Mouse (Mus musculus) left cerebral cortex, postnatal 14 days (tissue): ENCODE measurements around the gene Chchd1. TPM values are rescaled to one million over a fixed set of nuclear protein-coding genes. Genes with fewer than 3 reads are reported as not detected.

Experiments
- DNase-seq, 2 experiments: peaks; one replicate each; pipeline ENCODE4 v3.0.0; 2021 to 2022; ENCODE audit warnings: low spot score in 2 of 2, mixed read lengths in 1 of 2
- intact Hi-C: fragments of 180-260 bp; cut with DNase I; formaldehyde crosslinking; loops from one replicate; pipeline ENCODE4 v1.15.1; 2025
- long read RNA-seq, 2 experiments: library from polyadenylated mRNA; stranded (forward); transcript quantifications; one replicate each; pipeline ENCODE4 v2.0.0; 2021
- total RNA-seq, 2 experiments: library from RNA; stranded (reverse); gene quantifications; 2 replicates each; pipeline ENCODE4 v1.2.3; 2021

Gene Chchd1
- 10 to 100 TPM; 49.9 to 53.9 TPM for total RNA-seq
- long read RNA-seq, experiment 1, transcript Chchd1-201 (3 exons, 616 nt): major isoform, 29 of 35 reads
- long read RNA-seq, experiment 1, partial matches to known transcripts: 0 of 35 reads
- long read RNA-seq, experiment 1, other reads (novel, unspliced or antisense): 2 of 35 reads
- long read RNA-seq, experiment 2, transcript Chchd1-201 (3 exons, 616 nt): major isoform, 16 of 17 reads
- long read RNA-seq, experiment 2, partial matches to known transcripts: 0 of 17 reads
- long read RNA-seq, experiment 2, other reads (novel, unspliced or antisense): 0 of 17 reads

DNA sequence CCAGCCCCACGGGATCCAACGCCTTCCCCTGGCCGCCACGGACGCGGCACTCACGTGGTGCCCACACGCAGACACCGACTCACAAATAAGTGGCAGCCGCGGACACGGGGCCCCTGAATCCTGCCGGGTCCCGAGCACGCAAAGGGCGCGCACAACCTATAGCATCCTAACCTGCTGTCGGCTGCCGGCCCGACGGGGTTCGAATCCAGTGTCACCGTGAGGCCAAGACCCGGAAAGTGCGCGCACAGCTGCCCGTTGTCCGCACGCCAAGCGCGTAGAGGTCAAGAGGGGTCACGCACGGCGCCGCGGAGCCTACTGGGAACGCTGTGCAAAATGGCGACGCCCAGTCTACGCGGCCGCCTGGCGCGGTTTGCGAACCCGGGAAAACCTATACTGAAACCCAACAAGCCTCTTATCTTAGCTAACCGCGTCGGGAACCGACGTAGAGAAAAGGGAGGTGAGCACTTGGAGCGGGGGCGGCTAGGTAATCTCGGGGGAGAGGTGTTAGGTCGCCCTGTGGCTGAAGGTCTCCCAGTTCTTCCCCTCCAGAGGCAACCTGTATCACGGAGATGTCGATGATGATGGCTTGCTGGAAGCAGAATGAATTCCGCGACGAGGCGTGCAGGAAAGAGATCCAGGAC, at the start of gene Chchd1:
TSS of gene Chchd1 (plus strand) at position 266 of the 641 bp plus-strand sequence.
- intact Hi-C loops: no loop called here

DNA sequence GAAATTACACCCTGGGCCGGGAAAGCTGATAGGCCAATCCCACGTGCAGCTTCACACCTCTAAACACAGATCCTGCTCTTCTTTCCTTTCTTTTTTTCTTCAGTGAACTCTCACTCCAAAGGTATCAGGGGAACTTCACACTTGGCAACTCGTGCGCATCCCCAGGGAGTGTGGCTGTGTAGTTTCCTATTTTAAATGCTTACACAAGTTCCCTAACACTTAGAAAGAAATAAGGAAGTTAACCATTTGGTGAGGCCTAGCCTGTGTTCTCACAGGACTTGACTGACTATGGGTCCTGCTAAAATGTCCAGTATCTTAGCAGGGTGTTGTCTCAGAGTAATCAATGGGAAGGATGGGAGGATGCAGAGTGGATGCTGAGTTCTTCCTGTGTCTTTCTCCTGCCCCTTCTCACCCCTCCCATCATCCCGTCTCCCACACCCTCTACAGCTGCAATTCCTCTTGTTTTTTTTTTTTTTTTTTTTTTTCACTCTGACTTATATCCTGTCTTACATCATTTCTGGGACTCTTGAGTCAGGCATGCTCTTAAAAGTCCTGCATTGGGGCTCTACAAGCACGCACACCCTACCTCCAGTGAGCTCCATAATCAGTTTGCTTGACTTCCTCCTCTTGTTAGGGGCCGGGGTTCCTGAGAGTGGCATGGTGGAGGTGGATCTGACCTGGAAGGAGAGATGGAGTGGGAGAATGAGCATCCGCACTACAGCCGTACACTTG, 48.0 kb upstream of the Chchd1 start:
- intact Hi-C loops: no loop called here
- DNase-seq: no peak

More for the DNA sequence above, at the start of gene Chchd1:
- peak; percentile 91 to 92 for DNase-seq

GRCm38 (mm10) chr14:20655731-20656130, 47.1 kb upstream of the Chchd1 start:
- intact Hi-C loops: no loop called here
- DNase-seq: no peak

- DNase-seq: no peak
- intact Hi-C loops: no loop called here
Measured at GRCm38 (mm10) chr14:20656361-20656760, 46.4 kb upstream of the Chchd1 start, which contains the start of gene Myoz1. Myoz1 (minus strand) TSS chr14:20656540.

DNA sequence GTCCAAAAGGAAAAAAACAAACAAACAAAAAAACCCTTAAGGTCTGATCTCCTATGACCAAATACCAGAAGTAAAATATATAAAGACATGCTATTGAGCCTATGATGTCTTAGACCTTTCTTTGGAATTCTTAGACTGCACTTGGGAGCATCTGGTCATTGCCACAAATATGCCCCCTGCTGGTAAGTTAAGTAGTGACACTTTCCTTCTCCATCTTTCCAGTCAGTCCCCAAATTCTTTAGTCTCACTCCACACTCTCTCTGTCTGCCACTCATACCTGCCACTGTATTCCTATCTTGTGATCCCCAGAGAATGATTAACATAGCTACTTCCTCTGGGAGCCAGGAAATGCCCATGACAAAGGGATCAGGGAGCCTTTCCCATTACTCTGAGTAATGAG, 44.5 kb upstream of the Chchd1 start:
- peak; percentile 70 to 80 for DNase-seq
- intact Hi-C loops: no loop called here

DNA sequence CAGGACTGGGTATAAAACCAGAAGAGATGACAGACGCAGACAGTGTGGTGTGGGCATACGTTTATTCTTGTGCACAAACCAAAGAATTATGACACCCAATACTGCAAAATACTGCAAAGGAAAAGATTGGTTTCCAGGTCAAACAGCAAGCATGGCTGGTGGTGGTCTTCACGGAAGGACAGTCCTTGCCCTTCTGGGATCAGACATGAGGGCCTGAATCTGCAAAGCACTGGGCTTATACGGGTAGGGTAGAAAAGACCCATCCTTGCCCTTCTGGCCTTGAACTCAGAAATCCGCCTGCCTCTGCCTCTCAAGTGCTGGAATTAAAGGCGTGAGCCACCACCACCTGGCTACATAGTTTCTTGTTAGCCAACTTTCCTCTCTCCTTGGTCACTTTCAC, 43.9 kb upstream of the Chchd1 start:
- intact Hi-C loops: no loop called here
- DNase-seq: no peak

DNA sequence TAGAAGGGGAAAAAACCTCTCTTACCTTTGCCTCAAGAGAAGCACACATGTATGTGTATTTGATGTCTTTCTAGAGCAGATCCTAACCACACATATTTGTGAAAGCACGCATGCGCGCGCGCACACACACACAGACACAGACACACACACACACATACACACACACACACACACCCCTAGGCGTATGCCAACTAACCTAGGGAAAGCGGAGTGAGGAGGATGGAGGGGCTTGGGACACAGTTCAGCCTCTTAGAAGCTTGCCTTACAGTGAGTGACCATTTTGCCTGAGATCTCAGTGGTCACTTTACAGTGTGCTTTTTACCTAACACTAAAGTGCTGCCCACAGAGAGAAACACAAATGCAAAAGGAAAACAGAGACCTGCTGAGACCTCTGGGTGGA, 43.1 kb upstream of the Chchd1 start:
- intact Hi-C loops: loop anchor here (10.0 kb wide), 1 partner anchor 265 kb away; the partner anchor contains the start of gene Mrps16
- DNase-seq: no peak

- peak; percentile 96 to 97 for DNase-seq
- intact Hi-C loops: loop anchor here (1.0 to 10.0 kb wide), 2 partner anchors 85 to 266 kb away; partner anchors contain the start of gene Mrps16
Measured at GRCm38 (mm10) chr14:20660827-20661660, 41.8 kb upstream of the Chchd1 start.

DNA sequence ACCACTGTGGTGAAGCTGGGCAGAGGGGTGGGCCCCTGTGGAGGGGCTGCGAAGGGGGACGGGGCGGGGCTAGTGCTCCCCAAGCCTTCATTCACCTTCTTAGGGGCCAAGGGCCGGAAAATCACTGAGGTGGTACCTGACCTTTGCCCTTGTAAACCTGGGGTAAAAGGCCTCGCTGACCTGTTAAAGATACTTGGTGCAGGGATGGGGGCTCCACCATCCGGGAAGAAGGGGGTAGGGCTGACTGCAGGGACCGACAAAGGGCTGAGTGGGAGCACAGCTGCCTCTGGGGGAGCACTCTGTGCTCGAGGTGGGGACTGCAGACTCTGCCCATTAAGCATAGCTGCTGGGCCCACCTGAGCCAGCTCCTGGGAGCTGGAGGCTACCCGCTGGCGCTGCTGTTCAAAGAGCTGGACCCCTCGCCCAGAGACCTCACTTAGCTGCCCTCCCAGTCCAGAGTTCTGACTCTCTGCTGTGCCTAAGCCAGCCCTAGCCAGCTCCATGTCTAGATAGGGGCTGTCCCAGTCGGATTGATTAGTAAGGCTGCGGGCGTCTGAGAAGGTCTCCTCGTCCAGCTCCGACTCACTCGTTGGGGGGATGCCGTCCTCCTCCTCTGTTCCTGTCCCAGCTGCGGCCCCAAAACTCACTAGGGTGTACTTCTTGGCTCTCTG, 41.0 kb upstream of the Chchd1 start:
- intact Hi-C loops: loop anchor here (1.0 to 10.0 kb wide), 2 partner anchors 85 to 267 kb away; partner anchors contain the start of gene Mrps16
- peak in 1 of 2 experiments; percentile 21 for DNase-seq

DNA sequence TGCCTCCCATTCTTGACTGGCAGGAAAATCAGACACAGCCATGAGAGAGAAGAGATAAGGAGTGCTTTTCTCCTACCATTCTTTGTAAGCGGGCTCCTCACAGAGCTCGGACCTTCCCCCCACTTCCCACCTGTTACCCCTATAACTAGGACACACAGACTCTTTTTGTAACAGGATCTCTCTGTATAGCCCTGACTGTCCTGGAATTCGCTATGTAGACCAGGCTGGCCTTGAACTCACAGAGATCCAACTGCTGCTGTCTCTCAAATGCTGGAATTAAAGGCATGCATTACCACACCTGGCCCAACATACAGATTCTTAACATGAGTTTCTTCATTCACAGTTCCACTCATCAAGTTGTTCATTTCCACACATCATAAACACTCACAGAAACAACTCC, 40.1 kb upstream of the Chchd1 start:
- no peak for DNase-seq
- intact Hi-C loops: loop anchor here (10.0 kb wide), 1 partner anchor 268 kb away; the partner anchor contains the start of gene Mrps16

DNA sequence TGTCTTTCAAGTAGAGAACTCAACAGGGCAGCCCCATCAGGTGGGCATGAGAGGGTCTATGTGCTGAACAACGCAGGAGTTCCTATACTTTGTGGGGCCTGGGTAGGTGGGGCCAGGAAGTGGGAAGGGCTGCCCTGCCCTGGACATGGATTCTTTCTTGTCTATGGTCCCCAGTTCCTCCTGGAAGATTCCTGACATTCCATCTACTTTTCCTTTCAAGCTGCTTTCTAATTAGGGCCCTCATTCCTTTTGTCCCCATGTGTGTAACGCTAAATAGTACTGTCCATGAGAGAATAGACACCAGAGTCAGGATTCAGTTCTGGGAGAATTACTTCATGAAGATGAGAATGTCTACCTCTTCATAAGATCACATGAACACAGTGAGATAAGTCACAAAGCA, 39.2 kb upstream of the Chchd1 start:
- intact Hi-C loops: loop anchor here (10.0 kb wide), 1 partner anchor 269 kb away; the partner anchor contains the start of gene Mrps16
- DNase-seq: no peak

GRCm38 (mm10) chr14:20664436-20664835, 38.4 kb upstream of the Chchd1 start:
- DNase-seq: no peak
- intact Hi-C loops: loop anchor here (10.0 kb wide), 1 partner anchor 270 kb away; the partner anchor contains the start of gene Mrps16

DNA sequence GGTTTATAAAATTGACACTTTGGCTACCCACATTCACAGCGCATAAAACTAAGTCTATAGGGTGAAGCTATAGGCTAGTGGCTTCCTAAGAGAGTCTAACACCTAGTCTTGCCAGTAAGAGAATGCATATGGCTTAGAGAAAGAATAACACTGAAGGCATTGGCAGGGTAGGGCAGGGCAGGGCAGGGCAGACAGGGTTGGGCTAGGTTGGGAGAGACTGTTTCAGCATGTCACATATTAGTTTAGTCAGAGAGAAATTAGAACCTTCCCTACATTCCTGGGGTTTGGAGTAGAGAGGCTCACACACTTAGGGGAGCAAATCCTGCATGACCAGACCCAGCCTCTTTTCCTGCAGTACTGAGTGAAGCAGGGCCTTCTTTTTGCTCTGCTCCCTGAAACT, 35.3 kb upstream of the Chchd1 start:
- intact Hi-C loops: loop anchor here (10.0 kb wide), 1 partner anchor 273 kb away; the partner anchor contains the start of gene Mrps16
- no peak for DNase-seq

GRCm38 (mm10) chr14:20668154-20668810, 34.5 kb upstream of the Chchd1 start, which contains the start of gene Synpo2l:
Synpo2l (minus strand) TSS chr14:20668354.
- intact Hi-C loops: loop anchor here (10.0 kb wide), 1 partner anchor 273 kb away; the partner anchor contains the start of gene Mrps16

GRCm38 (mm10) chr14:20672990-20673389, 29.8 kb upstream of the Chchd1 start:
- intact Hi-C loops: no loop called here
- DNase-seq: peak; percentile 39 to 67

More at GRCm38 (mm10) chr14:20668154-20668810, 34.5 kb upstream of the Chchd1 start, which contains the start of gene Synpo2l:
- DNase-seq: no peak

- DNase-seq: peak in 1 of 2 experiments; percentile 52
- intact Hi-C loops: no loop called here
Measured at GRCm38 (mm10) chr14:20673735-20674063, 29.1 kb upstream of the Chchd1 start.

DNA sequence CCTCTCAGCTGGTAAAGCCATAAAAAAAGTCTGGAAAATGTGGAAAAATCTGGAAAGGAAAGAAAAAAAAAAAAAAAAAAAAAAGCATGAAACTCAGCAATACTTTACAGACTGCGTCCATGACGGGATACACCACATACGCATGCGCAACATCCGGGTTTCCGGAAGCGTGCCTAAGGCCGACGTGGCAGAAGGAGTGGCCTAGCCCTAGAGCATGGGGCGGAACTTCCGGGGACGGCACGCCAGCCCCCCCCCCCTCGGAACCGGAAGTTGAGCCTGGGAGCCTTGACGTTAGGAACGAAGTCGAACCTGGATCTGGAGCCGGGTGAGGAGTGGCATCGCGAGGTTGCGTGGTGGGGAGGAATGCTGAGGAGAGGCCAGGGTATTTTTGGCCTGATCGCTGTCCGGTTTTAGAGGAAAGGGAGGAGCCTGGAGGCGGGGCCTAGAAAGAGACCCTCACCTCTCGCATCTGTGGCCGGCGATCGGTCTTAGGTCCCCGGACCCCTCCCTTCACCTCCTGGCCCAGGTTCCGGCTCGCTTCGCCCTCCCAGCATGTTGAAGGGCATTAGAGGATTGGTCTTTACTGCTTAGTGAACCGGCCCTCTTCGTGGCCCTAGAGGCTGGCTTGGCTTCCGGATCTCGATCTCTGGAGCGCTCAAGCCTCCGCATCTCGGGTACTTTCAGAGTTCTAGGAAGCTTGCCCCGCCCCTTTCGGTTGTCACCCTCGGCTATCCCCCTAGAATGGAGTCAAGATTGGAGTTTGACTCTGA, 28.6 kb upstream of the Chchd1 start, which contains the start of gene Sec24c:
TSS of gene Sec24c (plus strand) at position 245 of the 770 bp plus-strand sequence.
- intact Hi-C loops: no loop called here
- peak; percentile 96 to 98 for DNase-seq
